Mouse (Mus musculus): ENCODE data around the gene Junb.
A peak's percentile ranks its signal among the peaks of the same experiment; 100 is the strongest.

Junb gene

DNA sequence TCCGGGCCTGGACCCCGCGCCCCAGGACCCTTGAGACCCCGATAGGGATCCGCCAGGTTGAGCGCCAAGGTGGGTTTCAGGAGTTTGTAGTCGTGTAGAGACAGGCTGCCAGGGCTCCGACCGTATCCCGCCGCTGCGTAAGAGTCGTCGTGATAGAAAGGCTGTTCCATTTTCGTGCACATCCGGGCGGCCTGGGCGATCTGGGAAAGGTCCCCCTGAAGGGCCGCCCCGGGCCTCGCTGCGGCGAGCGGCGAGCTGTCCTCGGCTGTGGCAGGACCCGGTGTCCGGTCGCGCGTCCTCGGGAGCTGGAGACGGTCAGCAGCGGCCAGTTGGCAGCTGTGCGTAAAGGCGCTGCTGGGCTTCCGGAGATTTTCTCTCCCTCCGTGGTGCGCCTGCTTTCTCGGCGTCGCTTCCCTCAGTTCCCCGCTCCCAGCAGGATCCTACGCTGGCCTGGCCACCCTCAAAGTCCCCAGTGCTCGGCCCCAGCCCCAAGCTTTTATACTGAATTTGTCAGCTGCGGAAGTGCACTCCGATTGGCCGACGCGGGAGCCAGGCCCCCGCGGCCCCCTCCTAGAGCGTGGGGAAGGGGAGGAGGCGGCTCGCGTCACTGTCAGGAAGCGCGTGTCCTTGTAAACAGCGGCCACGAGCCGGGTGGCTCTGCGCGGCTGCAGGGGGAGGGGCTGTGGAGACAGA, at the start of gene Junb:
Junb (minus strand) TSS at position 471 of the 693 bp plus-strand sequence.
- peak; percentile 93 for DNase-seq (ENCODE audit: low spot score)

DNA sequence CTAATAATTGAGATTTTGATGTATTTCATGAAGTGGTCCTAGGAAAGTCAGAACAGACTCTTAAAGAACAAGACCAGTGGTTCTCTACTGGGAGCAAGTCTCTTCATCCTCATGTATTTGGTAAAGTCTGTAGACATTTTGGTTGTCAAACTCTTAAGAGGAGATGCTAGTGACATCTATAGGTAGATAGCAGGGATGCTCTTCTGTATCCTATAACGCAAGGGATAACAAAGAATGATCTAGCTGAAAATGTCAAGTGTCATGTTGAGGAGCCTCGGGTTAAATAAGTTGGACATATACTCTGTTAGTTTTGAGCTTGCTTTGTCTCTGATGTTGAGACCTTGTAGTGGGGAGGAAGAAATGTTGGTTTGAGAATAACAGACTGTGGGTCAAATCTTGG, 49.4 kb upstream of the Junb start:
- DNase-seq (ENCODE audit: low spot score) = no peak

DNA sequence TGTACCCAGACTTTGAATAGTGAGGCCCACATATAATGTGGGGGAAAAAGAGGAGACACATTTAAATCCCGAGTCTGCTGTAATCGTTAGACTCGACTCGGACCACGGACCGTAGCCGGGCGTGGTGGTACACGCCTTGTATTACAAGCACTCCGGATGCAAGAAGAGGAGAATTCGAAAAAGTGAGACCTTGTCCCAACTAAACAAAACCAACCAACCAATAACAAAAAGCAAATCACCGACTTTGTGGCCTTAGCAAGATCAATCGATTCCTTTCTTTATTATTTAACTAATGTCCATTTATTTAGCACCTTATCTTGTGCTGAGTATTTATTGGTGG, 49.0 kb upstream of the Junb start:
- DNase-seq (ENCODE audit: low spot score) = no peak

DNA sequence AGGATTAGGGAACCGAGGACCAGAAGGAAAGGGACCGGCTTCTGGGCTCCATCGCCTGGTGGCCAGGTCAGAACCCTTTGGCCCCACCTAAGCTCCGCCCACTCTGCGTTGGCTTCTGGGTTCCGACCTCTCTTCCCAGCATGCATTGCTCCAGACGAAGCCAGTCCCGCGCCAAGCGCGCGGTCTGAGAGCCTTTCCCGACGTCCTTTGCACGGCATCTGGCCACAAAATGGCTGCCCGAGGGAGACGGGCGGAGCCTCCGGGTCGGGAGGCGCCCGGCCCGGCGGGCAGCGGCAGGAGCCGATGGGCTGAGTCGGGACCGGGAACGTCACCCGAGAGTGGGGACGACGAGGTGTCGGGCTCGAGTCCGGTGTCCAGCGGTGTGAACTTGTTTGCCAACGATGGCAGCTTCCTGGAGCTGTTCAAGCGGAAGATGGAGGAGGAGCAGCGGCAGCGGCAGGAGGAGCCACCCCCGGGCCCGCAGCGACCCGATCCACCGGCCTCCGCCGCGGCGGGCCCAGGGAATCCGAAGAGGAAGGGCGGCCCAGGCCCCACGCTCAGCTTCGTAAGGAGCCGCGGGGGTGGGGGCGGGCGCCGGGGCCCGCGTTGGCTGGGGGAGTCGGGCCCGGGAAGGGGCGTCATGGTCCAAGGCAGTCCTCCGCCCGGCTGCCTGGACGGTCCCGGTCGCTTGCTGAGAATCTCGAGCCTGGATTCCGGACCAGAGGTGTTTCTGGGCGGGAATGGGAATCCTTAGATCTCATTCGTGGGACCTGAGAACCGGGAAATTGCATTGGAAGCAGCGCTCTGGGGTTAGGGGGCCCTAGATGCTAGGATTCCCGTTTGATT, 48.4 kb upstream of the Junb start, which contains the start of gene Trir:
Trir (plus strand) TSS at position 154 of the 846 bp plus-strand sequence.
- DNase-seq (ENCODE audit: low spot score) = peak; percentile 92

DNA sequence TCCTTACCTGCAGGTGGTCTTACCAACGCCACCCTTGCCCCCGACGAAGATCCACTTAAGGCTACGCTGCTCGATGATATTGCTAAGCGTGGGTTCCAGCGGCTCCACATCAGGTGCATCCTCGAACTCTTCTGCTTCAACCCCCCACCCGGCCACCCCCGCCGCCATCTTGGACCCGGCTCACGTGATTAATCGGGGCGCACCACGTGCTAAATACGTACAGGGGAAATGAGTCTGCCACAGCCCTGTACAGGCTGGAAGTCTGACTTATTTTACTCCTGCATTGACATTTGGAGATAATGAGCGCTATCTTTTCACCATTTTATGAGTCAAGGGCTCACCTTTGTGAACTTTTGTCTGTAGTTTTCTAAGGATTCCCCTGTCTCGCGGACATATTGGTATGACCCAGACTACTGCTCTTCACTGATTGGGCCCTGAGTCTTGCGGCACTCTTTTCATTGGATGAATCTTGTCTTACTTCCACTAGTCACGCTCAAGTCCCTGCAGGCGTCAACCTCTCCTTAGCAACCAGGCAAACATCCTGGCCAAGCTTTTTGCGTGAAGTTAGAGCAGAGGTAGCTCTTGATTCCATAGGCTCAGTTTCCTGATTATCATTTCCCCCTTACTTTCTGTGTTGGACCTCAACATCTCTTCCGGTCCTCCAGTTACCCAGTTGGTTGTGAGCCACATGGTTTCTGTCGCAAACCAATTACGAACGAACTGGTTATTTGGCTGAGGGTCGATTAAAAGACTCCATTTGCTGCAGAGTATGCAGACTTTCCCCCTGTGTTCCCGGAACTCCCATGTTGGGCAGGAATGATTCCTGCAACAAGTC, 46.8 kb upstream of the Junb start, which contains the start of gene Asna1:
Asna1 (minus strand) TSS at position 184 of the 835 bp plus-strand sequence.
- peak; percentile 89 for DNase-seq (ENCODE audit: low spot score)

DNA sequence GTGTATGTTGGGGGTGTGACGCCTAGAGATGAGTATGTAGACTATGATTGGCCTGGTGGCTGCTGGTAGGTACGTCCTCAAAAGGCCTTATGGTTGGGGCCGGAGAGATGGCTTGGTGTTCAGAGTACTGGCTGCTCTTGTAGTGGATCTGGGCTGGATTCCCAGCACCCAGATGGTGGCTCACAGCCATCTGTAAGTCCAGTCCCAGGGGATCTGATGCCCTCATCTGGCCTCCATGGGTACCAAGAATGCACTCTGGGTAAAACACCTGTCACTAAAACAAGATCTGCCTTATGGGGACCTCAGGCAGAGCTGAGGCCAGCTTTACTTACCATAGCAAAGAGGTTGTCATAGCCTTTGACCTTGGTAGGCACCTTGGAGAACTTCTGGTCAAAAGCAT, 45.3 kb upstream of the Junb start:
- no peak for DNase-seq (ENCODE audit: low spot score)

DNA sequence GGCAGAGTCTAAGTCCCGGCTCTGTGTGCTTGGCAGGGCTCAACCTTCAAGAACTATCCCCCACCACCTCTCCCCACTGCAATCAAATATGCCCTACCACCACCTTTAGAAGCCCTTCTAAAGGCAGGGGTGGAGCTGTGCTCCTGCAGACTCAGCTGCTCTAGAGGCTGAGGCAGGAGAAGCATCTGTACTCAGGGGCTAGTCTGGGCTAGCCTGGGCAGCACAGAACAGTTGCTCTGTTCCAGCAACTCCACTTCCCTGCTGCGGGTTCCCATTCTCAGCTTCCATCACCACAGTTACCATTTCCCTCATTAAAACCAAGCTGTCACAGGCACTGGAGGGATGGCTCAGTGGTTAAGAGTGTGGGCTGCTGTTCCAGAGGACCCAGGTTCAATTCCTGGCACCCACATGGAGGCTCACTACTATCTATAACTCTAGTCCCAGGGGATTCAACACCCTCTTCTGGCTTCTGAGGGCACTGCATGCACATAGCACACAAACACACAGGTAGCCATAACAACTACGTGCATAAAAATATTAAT, 43.1 kb upstream of the Junb start:
- no peak for DNase-seq (ENCODE audit: low spot score)

DNA sequence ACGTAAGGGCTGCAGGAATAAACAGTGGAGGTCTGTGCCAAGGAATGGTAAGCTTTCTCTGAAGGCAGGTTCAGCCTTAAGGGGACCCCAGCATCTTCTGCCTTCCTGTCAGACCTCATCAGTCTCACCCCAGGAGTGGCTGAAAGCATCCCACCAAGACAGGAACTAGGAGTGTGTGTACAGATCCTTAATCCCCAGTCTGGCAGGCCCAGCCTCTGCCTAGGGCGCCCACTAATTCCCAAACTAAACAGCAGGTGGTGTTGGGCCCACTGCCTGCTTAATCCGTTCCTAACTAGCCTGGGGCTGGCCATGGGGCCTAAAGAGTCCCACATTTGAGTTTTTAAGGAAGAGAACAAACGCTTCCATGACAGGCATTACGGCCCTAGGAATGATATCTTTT, 38.7 kb upstream of the Junb start:
- DNase-seq (ENCODE audit: low spot score) = no peak

DNA sequence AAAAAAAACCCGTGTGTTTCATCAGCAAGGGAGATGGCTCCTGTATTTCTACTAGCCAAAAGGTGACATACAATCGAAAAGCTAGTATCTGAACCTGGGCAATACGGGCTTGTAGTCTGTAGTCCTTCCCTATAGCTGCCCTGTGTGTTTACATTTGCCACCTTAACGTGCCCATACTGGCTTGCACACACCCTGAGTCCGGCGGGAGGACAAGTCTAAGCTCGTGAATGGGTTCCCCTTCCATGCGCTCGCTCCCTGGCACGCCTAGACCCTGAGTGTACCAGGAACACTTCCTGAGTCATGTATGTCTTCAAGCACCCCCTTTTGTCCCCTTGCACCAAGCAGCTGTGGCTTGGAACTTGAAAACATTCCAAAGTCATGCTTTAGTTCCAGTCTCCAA, 38.2 kb upstream of the Junb start:
- DNase-seq (ENCODE audit: low spot score) = no peak

DNA sequence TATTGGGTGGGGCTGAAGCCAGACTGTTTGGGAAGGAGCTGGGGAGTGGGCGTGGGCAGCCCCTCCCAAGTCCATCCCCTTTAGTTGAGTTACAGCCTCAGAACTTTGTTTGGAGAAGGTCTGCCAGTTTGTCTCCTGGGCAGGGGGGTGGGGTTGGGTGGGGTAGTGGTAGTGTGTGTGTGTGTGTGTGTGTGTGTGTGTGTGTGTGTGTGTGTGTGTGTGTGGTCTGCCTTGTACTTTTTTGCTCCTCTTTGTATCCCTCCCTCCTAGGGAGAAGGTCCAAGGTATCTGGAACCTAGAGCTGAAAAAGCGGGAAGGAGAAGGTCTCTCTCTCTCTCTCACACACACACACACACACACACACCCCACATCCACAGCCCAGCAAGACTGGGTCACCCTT, 35.9 kb upstream of the Junb start, which contains the start of gene Best2:
Best2 (minus strand) TSS at position 101 of the 400 bp plus-strand sequence.
- no peak for DNase-seq (ENCODE audit: low spot score)

DNA sequence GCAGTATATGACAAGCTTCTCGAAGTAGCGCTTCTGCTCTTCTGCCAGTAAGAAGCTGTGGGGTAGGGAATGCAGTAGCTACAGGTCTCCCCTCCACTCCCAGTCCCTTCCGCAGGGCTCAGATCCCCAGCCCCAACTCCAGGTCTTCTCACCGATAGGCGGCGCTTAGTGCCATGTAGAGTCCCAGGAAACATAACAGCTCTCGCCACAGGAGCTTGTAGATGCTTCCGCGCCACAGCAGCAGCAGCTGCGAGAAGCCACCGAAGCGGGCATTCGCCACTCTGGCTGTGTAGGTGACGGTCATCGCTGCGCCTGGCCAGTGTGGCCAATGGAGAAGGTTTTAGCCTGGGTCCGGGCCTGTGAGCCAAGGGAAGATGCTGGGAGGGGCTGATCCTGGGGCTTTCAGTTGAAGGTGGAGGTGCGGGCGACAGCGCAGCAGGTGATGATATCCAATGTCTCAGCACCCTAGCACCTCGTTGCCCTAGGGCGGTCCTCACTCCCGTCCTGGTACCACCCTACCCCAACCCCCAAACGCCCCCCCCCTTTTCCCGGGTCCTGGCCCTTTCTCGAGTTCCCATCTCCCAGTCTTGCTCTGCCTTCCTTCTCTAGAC, 34.8 kb upstream of the Junb start:
- peak; percentile 67 for DNase-seq (ENCODE audit: low spot score)

DNA sequence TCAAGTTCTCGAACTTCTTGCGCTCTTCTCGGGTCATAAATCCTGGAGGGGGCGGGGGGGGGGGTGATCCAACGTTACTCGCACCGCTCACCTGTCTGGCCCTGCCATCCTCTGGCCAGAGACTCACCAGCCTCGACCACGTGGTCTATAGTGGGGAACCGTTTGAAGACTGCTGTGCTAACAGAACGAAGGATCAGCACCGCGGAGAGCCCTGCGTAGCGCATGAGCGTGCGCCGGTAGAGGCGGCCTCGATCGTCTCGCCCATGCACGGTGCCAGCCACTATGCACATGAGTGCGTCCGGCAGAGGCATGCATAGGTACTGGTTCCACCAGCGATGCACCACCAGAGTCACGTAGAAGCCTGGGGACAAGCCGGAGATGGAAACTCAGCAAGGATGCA, 32.7 kb upstream of the Junb start:
- no peak for DNase-seq (ENCODE audit: low spot score)

DNA sequence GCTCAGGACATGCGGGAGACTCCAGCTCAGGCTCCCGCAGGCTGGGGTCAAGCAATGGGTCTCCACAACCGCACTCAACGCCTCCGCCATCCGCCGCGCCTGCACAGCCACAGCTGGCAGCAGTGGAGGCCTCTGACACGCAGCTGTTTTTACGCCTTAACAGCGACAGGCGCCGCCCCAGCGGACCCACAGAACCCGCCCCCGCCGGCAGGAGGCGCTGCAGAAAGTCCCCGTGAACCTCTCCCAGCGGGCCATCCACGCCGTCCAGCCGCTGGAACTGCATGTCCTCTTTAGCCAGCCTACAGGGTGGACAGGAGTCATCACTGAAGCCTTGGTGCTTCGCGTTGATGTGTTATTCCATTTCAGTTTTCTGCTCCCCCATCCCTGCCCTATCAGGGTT, 29.2 kb upstream of the Junb start:
- no peak for DNase-seq (ENCODE audit: low spot score)

DNA sequence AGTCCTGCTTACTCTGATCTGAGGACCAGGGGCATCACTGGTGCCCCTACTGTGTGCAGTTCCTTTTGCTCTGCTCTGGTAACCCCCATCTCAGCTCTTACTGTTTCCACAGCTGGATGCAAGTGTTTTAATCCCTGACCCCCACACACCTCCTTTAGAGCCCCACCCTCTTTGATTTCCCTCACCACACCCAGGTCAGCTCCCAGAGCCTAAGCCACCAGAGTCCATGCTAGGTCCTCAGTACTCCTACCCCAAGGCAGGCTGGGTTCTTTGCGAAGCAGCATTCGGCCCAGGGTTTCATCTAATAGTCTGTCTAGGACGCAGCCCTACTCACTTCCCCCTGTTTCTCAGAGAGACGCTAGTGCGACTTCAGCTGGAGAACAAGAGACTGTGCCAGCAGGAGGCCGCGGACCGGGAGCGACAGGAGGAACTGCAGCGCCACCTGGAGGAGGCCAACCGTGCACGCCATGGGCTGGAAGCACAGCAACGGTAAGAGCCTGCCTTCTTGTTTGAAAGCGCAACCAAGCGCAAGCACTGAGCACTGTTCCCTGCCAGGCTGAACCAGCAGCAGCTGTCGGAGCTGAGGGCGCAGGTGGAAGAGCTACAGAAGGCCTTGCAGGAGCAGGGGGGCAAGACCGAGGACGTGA, 19.3 kb upstream of the Junb start:
- DNase-seq (ENCODE audit: low spot score) = peak; percentile 76

DNA sequence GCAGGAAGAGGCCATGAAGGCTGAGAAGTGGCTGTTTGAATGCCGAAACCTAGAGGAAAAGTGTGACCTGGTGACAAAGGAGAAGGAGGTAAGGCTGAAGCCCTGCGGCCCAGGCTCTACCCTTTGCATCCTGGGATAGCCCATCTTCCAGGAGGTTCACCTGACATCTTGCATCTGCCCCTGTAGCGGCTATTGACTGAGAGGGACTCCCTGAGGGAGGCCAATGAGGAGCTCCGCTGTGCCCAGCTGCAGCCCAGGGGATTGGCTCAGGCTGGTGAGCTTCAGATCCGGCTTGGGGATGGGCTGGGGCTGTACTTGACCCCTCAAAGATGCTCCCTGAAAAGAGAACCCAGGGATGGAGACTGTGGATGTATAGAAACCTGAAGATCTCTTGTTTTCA, 18.5 kb upstream of the Junb start:
- DNase-seq (ENCODE audit: low spot score) = no peak

DNA sequence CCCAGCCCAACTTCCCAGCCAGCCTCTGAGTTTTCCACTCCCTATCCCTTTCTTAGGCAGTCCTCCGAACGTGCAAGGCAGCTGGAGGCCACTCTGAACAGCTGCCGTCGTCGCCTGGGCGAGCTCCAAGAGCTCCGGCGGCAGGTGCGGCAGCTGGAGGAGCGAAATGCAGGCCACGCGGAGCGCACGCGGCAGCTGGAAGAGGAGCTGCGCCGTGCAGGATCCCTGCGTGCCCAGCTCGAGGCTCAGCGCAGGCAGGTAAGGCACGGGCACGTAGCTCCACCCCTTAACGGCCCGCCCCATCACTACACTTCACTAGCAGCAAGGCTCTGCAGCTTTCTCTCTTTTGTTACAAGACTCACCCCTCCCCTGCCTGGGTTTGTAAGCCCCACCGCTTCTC, 17.2 kb upstream of the Junb start:
- DNase-seq (ENCODE audit: low spot score) = no peak

DNA sequence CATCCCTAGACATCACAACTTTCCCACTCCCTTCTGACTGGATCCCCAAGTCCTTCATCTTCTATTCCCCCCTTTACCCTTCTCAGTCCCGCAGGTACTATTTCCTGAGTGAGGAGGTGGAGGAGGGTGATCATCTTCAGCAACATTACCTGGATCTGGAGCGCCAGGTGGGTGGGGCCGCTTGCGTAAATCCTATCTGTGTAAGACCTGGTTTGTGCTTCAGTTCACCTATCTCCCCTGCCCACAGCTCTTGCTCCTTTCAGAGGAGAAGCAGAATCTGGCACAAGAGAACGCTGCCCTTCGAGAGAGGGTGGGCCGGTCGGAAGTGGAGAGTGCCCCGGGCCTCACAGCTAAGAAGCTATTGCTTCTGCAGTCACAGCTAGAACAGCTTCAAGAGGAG, 15.9 kb upstream of the Junb start:
- DNase-seq (ENCODE audit: low spot score) = no peak

DNA sequence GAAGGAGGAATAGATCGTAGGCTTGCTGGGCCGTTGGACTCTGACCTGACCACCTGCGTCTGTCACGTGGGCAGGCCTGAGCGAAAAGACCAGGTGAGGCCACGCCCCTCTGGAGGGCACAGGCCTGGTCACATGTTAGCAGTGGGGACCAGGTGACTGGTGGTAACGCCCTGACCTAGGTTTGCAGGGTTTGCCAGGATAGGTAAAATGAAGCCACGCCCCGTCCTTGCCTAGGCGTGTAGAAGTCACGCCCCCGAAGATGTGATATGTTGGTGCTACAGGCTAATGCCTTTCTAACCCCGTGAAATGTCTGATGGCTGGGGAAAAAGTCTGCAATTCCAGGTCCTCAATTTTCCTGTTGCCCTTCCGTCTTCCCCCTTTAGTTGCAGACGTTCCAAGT, 12.3 kb upstream of the Junb start:
- DNase-seq (ENCODE audit: low spot score) = no peak

DNA sequence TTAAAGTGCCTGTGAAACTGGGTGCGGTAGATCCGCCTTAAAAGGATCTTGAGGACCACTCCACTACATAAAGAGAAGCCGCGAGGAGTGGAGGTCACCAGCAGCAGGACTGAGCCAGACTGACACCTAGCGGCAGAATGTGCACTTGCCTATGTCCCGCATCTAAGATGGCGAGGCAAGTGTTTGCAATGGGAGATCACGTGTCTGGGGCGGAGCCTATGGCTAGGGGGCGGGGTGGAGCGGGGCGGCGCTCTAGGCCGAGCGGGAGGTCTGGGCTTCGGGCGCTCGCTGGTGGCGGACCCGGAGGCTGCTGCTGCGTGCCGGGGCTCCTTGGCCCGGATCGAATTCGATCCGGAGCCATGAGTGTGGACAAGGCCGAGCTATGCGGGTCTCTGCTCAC, 11.8 kb upstream of the Junb start, which contains the start of gene Hook2:
Hook2 (plus strand) TSS at position 255 of the 400 bp plus-strand sequence.
- DNase-seq (ENCODE audit: low spot score) = peak; percentile 94

DNA sequence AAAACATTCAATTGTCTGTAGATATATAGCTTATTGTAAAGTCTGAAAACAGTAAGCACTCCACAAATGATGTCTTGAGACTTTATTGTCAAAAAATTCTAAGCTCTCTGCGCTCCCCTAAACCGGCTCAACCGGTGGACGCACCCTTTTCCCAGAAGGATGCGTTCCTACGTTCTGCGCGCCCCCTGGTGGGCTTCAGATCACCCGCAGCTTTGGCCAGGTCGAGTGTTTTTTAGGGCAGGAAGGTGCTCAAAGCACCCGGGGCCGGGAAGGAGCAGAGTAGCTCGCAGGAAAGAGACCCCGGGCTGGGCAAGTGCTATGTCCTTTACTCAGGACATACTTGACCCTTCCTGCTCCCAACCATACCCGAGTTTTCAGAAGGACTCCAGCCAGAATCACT, 11.3 kb upstream of the Junb start:
- DNase-seq (ENCODE audit: low spot score) = peak; percentile 85

DNA sequence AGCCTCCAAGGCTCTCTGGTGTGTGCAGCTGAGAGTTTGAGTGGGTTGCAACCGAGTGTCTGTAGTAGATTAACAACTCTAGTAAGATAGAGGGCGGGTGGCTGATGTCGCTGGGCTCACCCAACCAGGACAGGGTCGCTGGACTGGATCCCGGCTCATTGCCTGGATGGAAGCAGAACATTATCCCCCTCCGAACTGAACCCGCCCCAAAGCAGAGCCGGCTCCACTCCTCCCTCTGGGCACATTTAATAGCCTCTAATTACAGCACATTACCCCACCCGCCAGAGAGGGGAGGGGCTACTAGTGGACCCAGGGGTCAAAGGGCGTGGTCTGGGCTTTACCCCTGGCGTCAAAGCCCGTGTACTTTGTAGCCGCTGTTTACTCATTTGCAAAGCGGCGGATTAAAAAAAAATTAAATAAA, 10.8 kb upstream of the Junb start:
- DNase-seq (ENCODE audit: low spot score) = no peak
